Mouse (Mus musculus): ENCODE results near the gene Nifk.

Nifk gene

GRCm38 (mm10) chr1:118380105-118380786, 58.6 kb downstream of the Nifk start:
- no peak for DNase-seq (ENCODE audit: low read depth)
